Mouse (Mus musculus): ENCODE measurements around the gene Klrb1b. TPM values are rescaled to one million over a fixed set of nuclear protein-coding genes. Genes with fewer than 3 reads are reported as not detected.
"Not testable (repeated sequence)": the region's sequence is repeated elsewhere in the genome, so short reads cannot be mapped to it uniquely, and the experiment has no call there.

The Klrb1b gene
- polyA plus RNA-seq, 1 experiment from 2014 or later = not detected

- Histone ChIP-seq H3K36me3 (no peaks in the 10 kb centered on the region), H3K4me1 (peaks cover 4% of the 10 kb centered on the region), H3K4me3 (no peak overlapping the region), H3K9ac (replicated peaks) (no peak overlapping the region), H3K27me3 (no peaks in the 10 kb centered on the region), H3K9me3 (no peaks in the 10 kb centered on the region), H3K27ac (replicated peaks) (no peak overlapping the region), H3K4me2 (replicated peaks) (no peak overlapping the region)
- ATAC-seq (ENCODE audit: low FRiP score, low read depth) = no peak
- WGBS = 91% methylated on average over 4 of the region's 4 CpGs
Observed at GRCm38 (mm10) chr6:128847401-128847800, 21.3 kb upstream of the Klrb1b start.

- no peak for ATAC-seq (ENCODE audit: low FRiP score, low read depth)
- Histone ChIP-seq H3K9ac (replicated peaks) (no peak overlapping the region), H3K36me3 (no peaks in the 10 kb centered on the region), H3K27ac (replicated peaks) (no peak overlapping the region), H3K9me3 (no peaks in the 10 kb centered on the region), H3K4me1 (peaks cover 14% of the 10 kb centered on the region), H3K4me2 (replicated peaks) (no peak overlapping the region), H3K27me3 (0 out of 2 replicates have a peak, but pooled peaks cover 4% of the 10 kb centered on the region), H3K4me3 (no peak overlapping the region)
- 62% methylated on average over 8 of the region's 9 CpGs for WGBS
Observed at GRCm38 (mm10) chr6:128845998-128846542, 19.9 kb upstream of the Klrb1b start.

GRCm38 (mm10) chr6:128845319-128845979 is 19.3 kb upstream of the Klrb1b start:
- H3K4me2 ChIP-seq (replicated peaks) = 0 out of 2 replicates have a peak overlapping the region, but pooled peaks have one; percentile 31
- 0 out of 2 replicates have a peak, but pooled peaks cover 4% of the 10 kb centered on the region for H3K27me3 ChIP-seq
- peak overlapping the region; percentile 13; the same call in 1 of the 2 replicates for H3K4me3 ChIP-seq
- H3K4me1 ChIP-seq = peaks cover 14% of the 10 kb centered on the region
- no peaks in the 10 kb centered on the region for H3K36me3 ChIP-seq
- 26% methylated on average over 7 of the region's 7 CpGs for WGBS
- H3K27ac ChIP-seq (replicated peaks) = no peak overlapping the region
- peak; percentile 20; the same call in 1 of the 2 replicates for ATAC-seq (ENCODE audit: low FRiP score, low read depth)
- no peak overlapping the region for H3K9ac ChIP-seq (replicated peaks)
- no peaks in the 10 kb centered on the region for H3K9me3 ChIP-seq

- ATAC-seq (ENCODE audit: low FRiP score, low read depth) = no peak
- H3K4me3 ChIP-seq = no peak overlapping the region
- no peak overlapping the region for H3K9ac ChIP-seq (replicated peaks)
- WGBS = 80% methylated on average over 5 of the region's 5 CpGs
- H3K27ac ChIP-seq (replicated peaks) = no peak overlapping the region
- 0 out of 2 replicates have a peak, but pooled peaks cover 4% of the 10 kb centered on the region for H3K27me3 ChIP-seq
- no peaks in the 10 kb centered on the region for H3K36me3 ChIP-seq
- no peaks in the 10 kb centered on the region for H3K9me3 ChIP-seq
- no peak overlapping the region for H3K4me2 ChIP-seq (replicated peaks)
- peaks cover 14% of the 10 kb centered on the region for H3K4me1 ChIP-seq
Observed at GRCm38 (mm10) chr6:128844586-128845080, 18.5 kb upstream of the Klrb1b start.

GRCm38 (mm10) chr6:128844131-128844530 is 18.0 kb upstream of the Klrb1b start:
- ATAC-seq (ENCODE audit: low FRiP score, low read depth) = no peak
- 32% methylated on average over 8 of the region's 8 CpGs for WGBS
- no peak overlapping the region for H3K27ac ChIP-seq (replicated peaks)
- peak overlapping the region; percentile 73; the same call in 1 of the 2 replicates for H3K9ac ChIP-seq (replicated peaks)
- H3K36me3 ChIP-seq = no peaks in the 10 kb centered on the region
- no peaks in the 10 kb centered on the region for H3K9me3 ChIP-seq
- H3K27me3 ChIP-seq = 0 out of 2 replicates have a peak, but pooled peaks cover 4% of the 10 kb centered on the region
- H3K4me2 ChIP-seq (replicated peaks) = peak overlapping the region; percentile 68
- H3K4me1 ChIP-seq = peaks cover 14% of the 10 kb centered on the region
- H3K4me3 ChIP-seq = peak overlapping the region; percentile 81

- Histone ChIP-seq H3K4me1 (peaks cover 14% of the 10 kb centered on the region), H3K27me3 (0 out of 2 replicates have a peak, but pooled peaks cover 4% of the 10 kb centered on the region), H3K36me3 (no peaks in the 10 kb centered on the region), H3K9ac (replicated peaks) (peak overlapping the region; percentile 73), H3K4me2 (replicated peaks) (peak overlapping the region; percentile 68), H3K27ac (replicated peaks) (peak overlapping the region; percentile 84), H3K4me3 (peak overlapping the region; percentile 81), H3K9me3 (no peaks in the 10 kb centered on the region)
- WGBS = under 1% methylated on average over 22 of the region's 22 CpGs
- peak; percentile 45 for ATAC-seq (ENCODE audit: low FRiP score, low read depth)
Observed at GRCm38 (mm10) chr6:128843479-128843992, 17.4 kb upstream of the Klrb1b start.

- Histone ChIP-seq H3K9me3 (no peaks in the 10 kb centered on the region), H3K27ac (replicated peaks) (peak overlapping the region; percentile 84), H3K9ac (replicated peaks) (peak overlapping the region; percentile 73), H3K27me3 (0 out of 2 replicates have a peak, but pooled peaks cover 4% of the 10 kb centered on the region), H3K4me3 (peak overlapping the region; percentile 81), H3K4me1 (peaks cover 14% of the 10 kb centered on the region), H3K4me2 (replicated peaks) (peak overlapping the region; percentile 68), H3K36me3 (no peaks in the 10 kb centered on the region)
- under 1% methylated on average over 44 of the region's 44 CpGs for WGBS
- peak; percentile 69 for ATAC-seq (ENCODE audit: low FRiP score, low read depth)
Observed at GRCm38 (mm10) chr6:128842945-128843478, 16.9 kb upstream of the Klrb1b start.

GRCm38 (mm10) chr6:128842356-128842944 is 16.3 kb upstream of the Klrb1b start:
- peaks cover 14% of the 10 kb centered on the region for H3K4me1 ChIP-seq
- H3K9ac ChIP-seq (replicated peaks) = peak overlapping the region; percentile 73
- H3K4me2 ChIP-seq (replicated peaks) = peak overlapping the region; percentile 68
- 0 out of 2 replicates have a peak, but pooled peaks cover 4% of the 10 kb centered on the region for H3K27me3 ChIP-seq
- H3K36me3 ChIP-seq = no peaks in the 10 kb centered on the region
- no peak for ATAC-seq (ENCODE audit: low FRiP score, low read depth)
- peak overlapping the region; percentile 79 for H3K27ac ChIP-seq (replicated peaks)
- WGBS = under 1% methylated on average over 20 of the region's 20 CpGs
- H3K4me3 ChIP-seq = peak overlapping the region; percentile 81
- H3K9me3 ChIP-seq = no peaks in the 10 kb centered on the region

- H3K36me3 ChIP-seq = no peaks in the 10 kb centered on the region
- 43% methylated on average over 4 of the region's 4 CpGs for WGBS
- no peak overlapping the region for H3K9ac ChIP-seq (replicated peaks)
- peak overlapping the region; percentile 68 for H3K4me2 ChIP-seq (replicated peaks)
- H3K4me1 ChIP-seq = peaks cover 14% of the 10 kb centered on the region
- peak overlapping the region; percentile 81 for H3K4me3 ChIP-seq
- 0 out of 2 replicates have a peak, but pooled peaks cover 4% of the 10 kb centered on the region for H3K27me3 ChIP-seq
- H3K9me3 ChIP-seq = no peaks in the 10 kb centered on the region
- H3K27ac ChIP-seq (replicated peaks) = no peak overlapping the region
- ATAC-seq (ENCODE audit: low FRiP score, low read depth) = no peak
Observed at GRCm38 (mm10) chr6:128841327-128842089, 15.4 kb upstream of the Klrb1b start.

GRCm38 (mm10) chr6:128840669-128841068 is 14.5 kb upstream of the Klrb1b start:
- H3K27me3 ChIP-seq; H3K4me2 ChIP-seq (replicated peaks); H3K9ac ChIP-seq (replicated peaks); ATAC-seq (ENCODE audit: low FRiP score, low read depth); H3K4me3 ChIP-seq; H3K9me3 ChIP-seq; H3K27ac ChIP-seq (replicated peaks); H3K36me3 ChIP-seq: not testable (repeated sequence)
- H3K4me1 ChIP-seq = peaks cover 14% of the 10 kb centered on the region
- 91% methylated on average over 3 of the region's 3 CpGs for WGBS

GRCm38 (mm10) chr6:128839921-128840320 is 13.8 kb upstream of the Klrb1b start:
- Histone ChIP-seq H3K4me2 (replicated peaks) (peak overlapping the region; percentile 59), H3K4me1 (peaks cover 14% of the 10 kb centered on the region), H3K4me3 (peak overlapping the region; percentile 83), H3K27ac (replicated peaks) (no peak overlapping the region), H3K9me3 (no peaks in the 10 kb centered on the region), H3K27me3 (0 out of 2 replicates have a peak, but pooled peaks cover 4% of the 10 kb centered on the region), H3K36me3 (no peaks in the 10 kb centered on the region), H3K9ac (replicated peaks) (no peak overlapping the region)
- ATAC-seq (ENCODE audit: low FRiP score, low read depth) = no peak
- WGBS = 71% methylated on average over 7 of the region's 7 CpGs
